Mouse (Mus musculus): ENCODE results near the gene Dnajb3. TPM values are rescaled to one million over a fixed set of nuclear protein-coding genes. Genes with fewer than 3 reads are reported as not detected.

Dnajb3 gene
- total RNA-seq, 2 experiments from 2014 or later, result not detected

Other genes with a start within 250 kb of the Dnajb3 start
- 10 to 100 TPM in 1 of 2 experiments, 1 to 10 TPM in 1; 7.1 to 10.0 TPM for gene Usp40, start 197.2 kb downstream of the Dnajb3 start, total RNA-seq (2021)
- gene Ugt1a10, start 150.4 kb downstream of the Dnajb3 start, total RNA-seq (2021), result not detected
- gene Ugt1a9, start 135.0 kb downstream of the Dnajb3 start, total RNA-seq (2021), result not detected
- gene Ugt1a8, start 118.0 kb downstream of the Dnajb3 start, total RNA-seq (2021), result not detected
- under 1 TPM; 0.33 to 0.54 TPM for gene Ugt1a7c, start 110.7 kb downstream of the Dnajb3 start, total RNA-seq (2021)
- under 1 TPM; 0.43 to 0.74 TPM for gene Ugt1a6b, start 102.5 kb downstream of the Dnajb3 start, total RNA-seq (2021)
- 1 to 10 TPM in 1 of 2 experiments, under 1 TPM in 1; 0.64 to 1.0 TPM for gene Ugt1a6a, start 71.0 kb downstream of the Dnajb3 start, total RNA-seq (2021)
- under 1 TPM in 1 of 2 experiments, not detected in 1; 0.22 TPM for gene Ugt1a5, start 39.8 kb downstream of the Dnajb3 start, total RNA-seq (2021)
- gene Ugt1a2, start 5.2 kb downstream of the Dnajb3 start, total RNA-seq (2021), result not detected
- gene Ugt1a1, start 6.2 kb upstream of the Dnajb3 start, total RNA-seq (2021), result not detected
- gene Mroh2a, start 21.2 kb upstream of the Dnajb3 start, total RNA-seq (2021), result not detected
- 1 to 10 TPM; 7.3 to 8.1 TPM for gene Hjurp, start 71.9 kb upstream of the Dnajb3 start, total RNA-seq (2021)
- not detected for gene Trpm8, start 71.9 kb upstream of the Dnajb3 start, total RNA-seq (2021)
- gene Spp2, start 201.2 kb upstream of the Dnajb3 start, total RNA-seq (2021), result not detected